Mouse (Mus musculus) liver, postnatal 0 days (tissue): ENCODE data around the gene Tmem214. TPM values are rescaled to one million over a fixed set of nuclear protein-coding genes. Genes with fewer than 3 reads are reported as not detected.

Source experiments
- ATAC-seq: fragments of 200-750 bp; cut with Nextera tagmentation; 2 replicates; pipeline ENCODE4 v1.8.0; 2017; ENCODE audit warnings: mild to moderate bottlenecking, moderate library complexity
- DNase-seq: peaks from one replicate; pipeline ENCODE4 v3.0.0-alpha.2; 2016
- H3K27ac ChIP-seq: fragments of 300-500 bp; sonication (generic); 2 replicates; pipeline ENCODE4 v1.5.1; 2014; ENCODE audit warnings: antibody characterized with exemption, moderate library complexity, mild to moderate bottlenecking, low read depth
- H3K27me3 ChIP-seq: fragments of 300-500 bp; sonication (generic); 2 replicates; pipeline ENCODE4 v1.6.1; 2014; ENCODE audit warnings: low read length, control low read depth, mixed read lengths; ENCODE audit not compliant: insufficient read depth
- H3K36me3 ChIP-seq: fragments of 300-500 bp; sonication (generic); replicated peaks from 2 replicates; pipeline ENCODE4 v1.6.1; 2014; ENCODE audit warnings: mild to moderate bottlenecking, control low read depth, low read length, moderate library complexity, mixed read lengths; ENCODE audit not compliant: insufficient read depth
- H3K4me1 ChIP-seq: fragments of 300-500 bp; sonication (generic); 2 replicates; pipeline ENCODE4 v1.6.1; 2014; ENCODE audit warnings: antibody characterized with exemption, mild to moderate bottlenecking, control low read depth; ENCODE audit not compliant: insufficient read depth
- H3K4me2 ChIP-seq: fragments of 300-500 bp; sonication (generic); 2 replicates; pipeline ENCODE4 v1.6.1; 2014; ENCODE audit warnings: low read depth, mild to moderate bottlenecking, low read length, moderate library complexity, mixed read lengths
- H3K4me3 ChIP-seq: fragments of 300-500 bp; sonication (generic); 2 replicates; pipeline ENCODE4 v1.5.1; 2014; ENCODE audit warnings: low read depth, low read length
- H3K9ac ChIP-seq: fragments of 300-500 bp; sonication (generic); replicated peaks from 2 replicates; pipeline ENCODE4 v1.6.1; 2014; ENCODE audit warnings: mild to moderate bottlenecking, moderate library complexity
- H3K9me3 ChIP-seq: fragments of 300-500 bp; sonication (generic); 2 replicates; pipeline ENCODE4 v1.6.1; 2016; ENCODE audit warnings: mild to moderate bottlenecking, control low read depth, low read length, mixed read lengths
- CTCF ChIP-seq: sonication (generic); IDR thresholded peaks from 2 replicates; pipeline ENCODE4 v1.5.1; 2016; ENCODE audit warnings: antibody characterized with exemption, low read depth
- EP300 ChIP-seq: IDR thresholded peaks from 2 replicates; pipeline ENCODE4 v1.6.1; 2016; ENCODE audit warnings: antibody characterized with exemption, low read depth, mild to moderate bottlenecking
- WGBS: fragments of 180-500 bp; shearing (Covaris S2); extraction: QIAGEN DNeasy Blood & Tissue Kit; methylation state at CpG from one replicate; pipeline ENCODE4 v1.1.7; 2014; ENCODE audit not compliant: insufficient replicate concordance; 5-methylcytosine and 5-hydroxymethylcytosine counted together
- polyA plus RNA-seq: library from polyadenylated mRNA; unstranded; fragments of >200 nt; fragmentation: Nextera tagmentation; extraction: Ambion mirVana; gene quantifications from 2 replicates; pipeline ENCODE4 v1.2.1, GENCODE M21; 2015

Tmem214 gene
- polyA plus RNA-seq, 1 experiment from 2014 or later, result 32.1 TPM

GRCm38 (mm10) chr5:30910481-30910880 lies 42.7 kb downstream of the Tmem214 start:
- peaks cover 6% of the 10 kb centered on the region for H3K36me3 ChIP-seq
- H3K9ac ChIP-seq, result no peak overlapping the region
- peaks cover 86% of the 10 kb centered on the region for H3K4me1 ChIP-seq
- H3K27me3 ChIP-seq, result no peaks in the 10 kb centered on the region
- no peaks in the 10 kb centered on the region for H3K9me3 ChIP-seq
- TF ChIP-seq CTCF (no peak), EP300 (no peak)
- DNase-seq (no peak), ATAC-seq (no peak)
- peak overlapping the region; percentile 93 for H3K27ac ChIP-seq
- H3K4me3 ChIP-seq, result no peak overlapping the region
- H3K4me2 ChIP-seq, result no peak overlapping the region

DNA sequence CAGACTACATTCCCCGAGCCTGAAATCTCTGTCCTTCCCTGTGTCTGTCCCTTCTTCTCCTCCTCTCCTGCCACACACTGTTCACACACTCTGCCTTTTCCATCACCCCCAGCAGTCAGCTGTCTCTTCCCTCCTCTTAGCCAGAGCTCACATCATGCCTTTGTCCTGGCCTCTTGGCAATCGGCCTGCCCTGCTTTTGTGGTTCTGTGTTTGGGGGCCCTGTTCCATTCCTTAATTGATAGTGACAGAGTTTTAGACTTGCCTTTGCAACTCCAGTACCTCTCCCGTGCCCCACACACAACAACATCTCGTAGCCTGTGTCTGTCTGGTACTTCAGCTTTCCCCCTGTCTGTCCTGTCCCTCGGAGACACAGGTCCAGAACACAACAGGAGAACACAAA lies 44.3 kb downstream of the Tmem214 start:
- DNase-seq (no peak), ATAC-seq (no peak)
- WGBS, result 60% methylated on average over 5 of the region's 5 CpGs
- H3K4me3 ChIP-seq, result no peak overlapping the region
- no peak overlapping the region for H3K9ac ChIP-seq
- H3K27me3 ChIP-seq, result no peaks in the 10 kb centered on the region
- peaks cover 81% of the 10 kb centered on the region for H3K4me1 ChIP-seq
- H3K36me3 ChIP-seq, result 0 out of 2 replicates have a peak, but pooled peaks cover under 1% of the 10 kb centered on the region
- no peak overlapping the region for H3K4me2 ChIP-seq
- TF ChIP-seq EP300, result no peak
- no peak for TF ChIP-seq CTCF
- H3K9me3 ChIP-seq, result no peaks in the 10 kb centered on the region
- peak overlapping the region; percentile 83 for H3K27ac ChIP-seq

DNA sequence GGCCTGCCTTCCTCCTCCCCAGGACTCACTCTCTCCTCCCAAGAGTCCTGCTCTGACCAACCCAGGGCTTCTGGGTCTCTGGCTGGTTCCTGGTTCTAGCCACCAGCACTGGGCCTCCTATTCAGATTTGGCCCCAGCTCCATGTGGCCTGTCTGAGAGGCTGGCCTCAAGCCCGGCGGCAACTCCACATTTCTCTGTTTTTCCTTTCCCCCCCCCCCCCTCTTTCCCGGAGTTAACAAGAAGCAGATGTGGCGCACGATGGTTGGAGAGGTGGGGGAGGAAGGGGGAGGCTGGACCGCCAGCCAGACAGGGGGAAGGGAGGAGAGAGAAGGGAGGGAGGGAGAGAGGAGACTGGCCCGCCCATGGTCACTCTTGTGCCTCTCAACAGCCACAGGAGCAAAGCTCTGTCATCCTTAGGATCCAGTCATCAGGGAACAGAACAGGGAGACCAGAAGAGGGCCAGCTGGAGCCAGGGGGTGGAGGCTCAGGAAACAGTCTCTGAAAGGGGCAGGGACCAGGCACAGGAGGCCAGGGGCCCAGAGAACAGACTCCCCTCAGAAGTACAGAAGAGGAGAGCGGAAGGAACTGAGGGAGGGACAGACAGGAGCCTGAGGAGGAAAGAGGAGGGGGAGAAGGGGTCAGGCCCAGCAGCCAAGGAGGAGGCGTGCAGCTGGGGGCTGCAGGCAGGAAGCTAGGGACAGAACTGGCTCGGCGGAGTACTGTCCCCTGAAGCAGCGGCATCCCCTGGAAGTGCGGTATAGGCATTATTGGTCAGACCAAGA lies 45.4 kb downstream of the Tmem214 start, which contains the start of gene Emilin1:
Gene Emilin1 (plus strand): TSS at position 343 of the 782 bp plus-strand sequence.
- Histone ChIP-seq H3K4me2 (peak within 1 kb of the TSS; percentile 69), H3K27ac (peak within 1 kb of the TSS; percentile 83), H3K27me3 (no peaks in the 10 kb centered on the region), H3K4me1 (peaks cover 78% of the 10 kb centered on the region), H3K36me3 (0 out of 2 replicates have a peak, but pooled peaks cover 8% of the 10 kb centered on the region), H3K9ac (peak within 1 kb of the TSS; percentile 64), H3K9me3 (no peaks in the 10 kb centered on the region), H3K4me3 (peak within 1 kb of the TSS; percentile 48)
- WGBS, result 21% methylated on average over 11 of the region's 13 CpGs
- no peak for TF ChIP-seq EP300
- peak; percentile 24 for ATAC-seq
- DNase-seq, result peak; percentile 52

DNA sequence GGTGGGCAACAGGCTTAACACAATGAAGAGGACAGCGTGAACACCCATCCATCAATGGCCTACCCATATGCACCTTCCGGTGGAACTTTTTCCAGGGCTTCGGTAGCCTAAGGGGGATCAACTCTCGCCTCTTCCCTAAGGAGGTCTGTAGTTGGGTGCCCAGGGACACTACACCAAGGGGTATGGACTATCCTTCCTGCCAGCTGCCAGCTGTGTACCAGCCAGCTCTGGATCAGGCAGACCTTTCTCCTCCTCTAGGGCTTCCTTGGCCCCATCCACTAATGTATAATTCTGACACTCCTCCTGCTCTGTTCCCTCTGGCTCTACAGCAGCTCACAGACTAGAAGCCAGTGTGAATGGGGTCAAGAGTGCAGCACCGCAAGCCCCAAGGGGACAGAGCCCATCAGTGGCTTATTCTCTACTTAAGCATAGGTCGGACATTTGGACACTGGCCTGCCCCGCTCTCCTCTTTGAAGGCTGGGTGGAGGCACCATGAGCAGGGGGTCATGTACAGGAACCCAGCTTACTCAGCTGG lies 46.4 kb downstream of the Tmem214 start:
- no peaks in the 10 kb centered on the region for H3K27me3 ChIP-seq
- TF ChIP-seq EP300 (no peak), CTCF (no peak)
- H3K4me3 ChIP-seq, result peak overlapping the region; percentile 48
- H3K9me3 ChIP-seq, result no peaks in the 10 kb centered on the region
- H3K4me1 ChIP-seq, result peaks cover 69% of the 10 kb centered on the region
- peak overlapping the region; percentile 69 for H3K4me2 ChIP-seq
- peak overlapping the region; percentile 64 for H3K9ac ChIP-seq
- 34% methylated on average over 7 of the region's 7 CpGs for WGBS
- DNase-seq (peak; percentile 17), ATAC-seq (no peak)
- H3K27ac ChIP-seq, result peak overlapping the region; percentile 83
- peaks cover 8% of the 10 kb centered on the region; the same call in 1 of the 2 replicates for H3K36me3 ChIP-seq

DNA sequence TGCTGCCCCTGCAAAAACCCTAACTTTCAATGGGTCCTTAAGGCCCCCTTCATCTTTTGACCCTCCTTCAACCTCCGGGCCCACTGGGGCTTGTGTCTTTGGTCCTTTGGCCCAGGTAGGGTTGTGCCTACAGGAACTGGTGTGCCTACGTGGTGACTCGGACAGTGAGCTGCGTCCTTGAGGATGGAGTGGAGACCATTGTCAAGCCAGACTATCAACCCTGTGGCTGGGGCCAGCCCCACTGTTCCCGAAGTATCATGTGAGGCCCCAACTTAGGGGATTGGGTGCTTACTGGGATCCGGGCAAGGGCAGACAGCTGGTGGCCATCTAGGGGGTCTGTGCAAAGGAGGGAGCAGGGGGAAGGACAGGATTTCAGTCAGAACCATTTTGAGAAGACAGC lies 47.0 kb downstream of the Tmem214 start:
- Histone ChIP-seq H3K27me3 (no peaks in the 10 kb centered on the region), H3K36me3 (peaks cover 10% of the 10 kb centered on the region; the same call in 1 of the 2 replicates), H3K9ac (peak overlapping the region; percentile 64), H3K4me1 (peaks cover 63% of the 10 kb centered on the region), H3K27ac (peak overlapping the region; percentile 83), H3K4me3 (peak overlapping the region; percentile 48), H3K9me3 (no peaks in the 10 kb centered on the region), H3K4me2 (peak overlapping the region; percentile 69)
- DNase-seq, result peak; percentile 21
- TF ChIP-seq EP300 (no peak), CTCF (no peak)
- ATAC-seq, result no peak
- 31% methylated on average over 6 of the region's 6 CpGs for WGBS

DNA sequence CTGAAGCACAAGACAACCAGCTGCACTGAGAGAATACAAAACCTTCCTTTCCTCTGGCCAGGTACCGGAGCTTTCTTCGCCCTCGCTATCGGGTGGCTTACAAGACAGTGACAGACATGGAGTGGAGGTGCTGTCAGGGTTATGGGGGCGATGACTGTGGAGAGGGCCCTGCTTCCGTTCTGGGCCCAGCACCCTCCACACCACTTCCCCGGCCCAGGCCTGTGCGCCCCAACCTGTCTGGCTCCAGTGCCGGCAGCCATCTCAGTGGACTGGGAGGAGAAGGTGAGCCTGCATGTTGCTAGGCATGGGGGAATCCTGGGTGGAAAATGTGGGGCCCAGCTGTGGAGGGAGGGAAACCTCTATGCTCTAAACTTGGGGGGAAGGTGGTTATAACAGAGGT lies 47.6 kb downstream of the Tmem214 start:
- no peaks in the 10 kb centered on the region for H3K9me3 ChIP-seq
- ATAC-seq (peak; percentile 6; the same call in 1 of the 2 replicates), DNase-seq (no peak)
- no peaks in the 10 kb centered on the region for H3K27me3 ChIP-seq
- peak overlapping the region; percentile 64 for H3K9ac ChIP-seq
- peaks cover 11% of the 10 kb centered on the region for H3K36me3 ChIP-seq
- H3K4me3 ChIP-seq, result peak overlapping the region; percentile 48
- H3K4me2 ChIP-seq, result peak overlapping the region; percentile 69
- peak overlapping the region; percentile 83 for H3K27ac ChIP-seq
- H3K4me1 ChIP-seq, result peaks cover 63% of the 10 kb centered on the region
- 26% methylated on average over 9 of the region's 9 CpGs for WGBS
- no peak for TF ChIP-seq CTCF
- no peak for TF ChIP-seq EP300
